Mouse (Mus musculus): ENCODE measurements at regions not wholly inside any gene's neighbourhood (a gene's known extent, or its start where the extent isn't known, plus 50 kb on each side); places are given as distances from the start of the nearest gene placed in this dataset.

DNA sequence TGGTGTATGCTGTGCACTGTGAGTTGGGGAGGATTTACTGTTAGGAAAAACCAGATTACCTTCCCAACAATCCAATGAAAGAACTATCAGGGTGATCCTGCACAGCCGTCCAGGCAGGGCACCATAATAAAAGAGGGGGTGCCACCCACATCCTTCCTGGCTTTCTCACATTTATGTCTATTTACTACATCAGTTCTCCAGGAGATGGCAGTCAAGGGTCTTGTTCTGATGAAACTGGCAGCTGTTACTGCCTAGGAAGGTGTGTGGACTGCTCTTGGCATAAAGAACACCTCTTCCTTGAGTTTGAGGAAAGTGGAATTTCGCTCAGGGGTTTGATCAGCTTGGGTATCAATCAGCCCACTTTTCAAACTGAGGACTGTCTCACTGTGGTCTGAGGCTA is 54.6 kb upstream of the Tbx5 start:
- ATAC-seq (no peak), DNase-seq (no peak)
- Histone ChIP-seq H3K4me2 (ENCODE audit: low read depth, low read length) (no peak overlapping the region), H3K27ac (ENCODE audit: low read depth) (no peak overlapping the region), H3K9me3 (ENCODE audit: low read length) (no peaks in the 10 kb centered on the region), H3K36me3 (replicated peaks; ENCODE audit: insufficient read depth, low read length) (no peaks in the 10 kb centered on the region), H3K4me1 (ENCODE audit: insufficient read depth) (no peaks in the 10 kb centered on the region), H3K9ac (replicated peaks) (no peak overlapping the region), H3K27me3 (ENCODE audit: insufficient read depth, low read length) (no peaks in the 10 kb centered on the region), H3K4me3 (ENCODE audit: low read depth, low read length) (no peak overlapping the region)
- no peak for TF ChIP-seq EP300 (IDR thresholded peaks at IDR 0.05; ENCODE audit: low read depth)
- peak; percentile 70 for TF ChIP-seq CTCF (IDR thresholded peaks at IDR 0.05; ENCODE audit: low read depth)
- WGBS (ENCODE audit: insufficient replicate concordance): 8% methylated on average over 2 of the region's 2 CpGs

DNA sequence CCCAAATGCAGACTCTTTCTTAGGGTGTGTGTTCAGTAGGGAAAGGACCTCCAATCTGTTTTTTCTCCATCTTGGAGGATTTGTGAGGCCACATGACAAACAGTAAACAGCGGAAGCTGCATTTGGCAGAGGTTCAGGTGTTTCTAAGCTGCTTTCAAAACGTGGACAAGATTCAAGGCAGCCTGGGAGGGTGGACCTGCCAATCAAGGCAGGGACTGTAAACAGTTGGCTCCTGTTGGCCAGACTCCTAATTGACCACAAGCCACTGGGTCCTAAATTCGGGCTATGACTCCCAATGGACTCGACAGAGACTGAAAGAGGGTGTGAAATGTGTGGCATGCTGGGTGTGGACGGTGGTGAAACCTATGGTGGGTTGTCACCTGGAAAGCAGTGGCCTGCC is 51.1 kb upstream of the Tbx5 start:
- H3K9me3 ChIP-seq (ENCODE audit: low read length): no peaks in the 10 kb centered on the region
- H3K36me3 ChIP-seq (replicated peaks; ENCODE audit: insufficient read depth, low read length): no peaks in the 10 kb centered on the region
- H3K4me3 ChIP-seq (ENCODE audit: low read depth, low read length): no peak overlapping the region
- ATAC-seq: no peak
- no peak overlapping the region for H3K9ac ChIP-seq (replicated peaks)
- DNase-seq: no peak
- WGBS (ENCODE audit: insufficient replicate concordance): 49% methylated on average over 5 of the region's 5 CpGs
- no peak overlapping the region for H3K4me2 ChIP-seq (ENCODE audit: low read depth, low read length)
- TF ChIP-seq CTCF (IDR thresholded peaks at IDR 0.05; ENCODE audit: low read depth) (no peak), EP300 (IDR thresholded peaks at IDR 0.05; ENCODE audit: low read depth) (no peak)
- H3K27me3 ChIP-seq (ENCODE audit: insufficient read depth, low read length): 0 out of 2 replicates have a peak, but pooled peaks cover 3% of the 10 kb centered on the region
- H3K27ac ChIP-seq (ENCODE audit: low read depth): no peak overlapping the region
- H3K4me1 ChIP-seq (ENCODE audit: insufficient read depth): no peaks in the 10 kb centered on the region
